Mouse (Mus musculus) heart, postnatal 0 days (tissue): ENCODE data around the gene Eef2kmt. TPM values are rescaled to one million over a fixed set of nuclear protein-coding genes. Genes with fewer than 3 reads are reported as not detected.

Experiments used
- ATAC-seq: fragments of 200-750 bp; cut with Nextera tagmentation; 2 replicates; pipeline ENCODE4 v1.8.0; 2017; ENCODE audit warnings: low read depth, moderate number of reproducible peaks, moderate library complexity; ENCODE audit not compliant: insufficient read depth
- DNase-seq: peaks from one replicate; pipeline ENCODE4 v3.0.0-alpha.2; 2016; ENCODE audit warnings: low spot score
- H3K27ac ChIP-seq: fragments of 300-500 bp; sonication (generic); 2 replicates; pipeline ENCODE4 v1.5.1; 2014; ENCODE audit warnings: low read depth, mild to moderate bottlenecking
- H3K27me3 ChIP-seq: fragments of 300-500 bp; sonication (generic); 2 replicates; pipeline ENCODE4 v1.6.1; 2014; ENCODE audit warnings: low read length, mixed read lengths; ENCODE audit not compliant: control insufficient read depth, insufficient read depth
- H3K36me3 ChIP-seq: fragments of 300-500 bp; sonication (generic); replicated peaks from 2 replicates; pipeline ENCODE4 v1.6.1; 2014; ENCODE audit warnings: low read length, mixed read lengths; ENCODE audit not compliant: control insufficient read depth, insufficient read depth
- H3K4me1 ChIP-seq: fragments of 300-500 bp; sonication (generic); 2 replicates; pipeline ENCODE4 v1.6.1; 2014; ENCODE audit warnings: antibody characterized with exemption; ENCODE audit not compliant: control insufficient read depth, insufficient read depth
- H3K4me2 ChIP-seq: fragments of 300-500 bp; sonication (generic); 2 replicates; pipeline ENCODE4 v1.6.1; 2014; ENCODE audit warnings: low read depth, mild to moderate bottlenecking, low read length, moderate library complexity
- H3K4me3 ChIP-seq: fragments of 300-500 bp; sonication (generic); 2 replicates; pipeline ENCODE4 v1.5.1; 2014; ENCODE audit warnings: low read depth, low read length
- H3K9ac ChIP-seq: fragments of 300-500 bp; sonication (generic); replicated peaks from 2 replicates; pipeline ENCODE4 v1.6.1; 2014; ENCODE audit warnings: low read depth, low read length, mixed read lengths
- H3K9me3 ChIP-seq: fragments of 300-500 bp; sonication (generic); replicated peaks from 2 replicates; pipeline ENCODE4 v1.6.1; 2016; ENCODE audit warnings: low read length; ENCODE audit not compliant: control insufficient read depth
- CTCF ChIP-seq: IDR thresholded peaks from 2 replicates; pipeline ENCODE4 v1.5.1; 2016; ENCODE audit warnings: antibody characterized with exemption, control low read depth, low read depth
- EP300 ChIP-seq: IDR thresholded peaks from 2 replicates; pipeline ENCODE4 v1.6.1; 2016; ENCODE audit warnings: antibody characterized with exemption, low read depth
- WGBS: fragments of 180-500 bp; shearing (Covaris S2); extraction: QIAGEN DNeasy Blood & Tissue Kit; methylation state at CpG from one replicate; pipeline ENCODE4 v1.1.7; 2014; 5-methylcytosine and 5-hydroxymethylcytosine counted together
- polyA plus RNA-seq: library from polyadenylated mRNA; unstranded; fragments of >200 nt; fragmentation: Nextera tagmentation; extraction: Ambion mirVana; gene quantifications from 2 replicates; pipeline ENCODE4 v1.2.1, GENCODE M21; 2015
- total RNA-seq: library from RNA; depleted of rRNA; stranded (reverse); fragments of >200 nt; gene quantifications from 2 replicates; pipeline ENCODE4 v1.2.3, GENCODE M21; 2014; ENCODE audit warnings: low replicate concordance

Gene Eef2kmt
- total and polyA plus RNA-seq, 2 experiments from 2014 or later = 23.3 to 26.4 TPM

DNA sequence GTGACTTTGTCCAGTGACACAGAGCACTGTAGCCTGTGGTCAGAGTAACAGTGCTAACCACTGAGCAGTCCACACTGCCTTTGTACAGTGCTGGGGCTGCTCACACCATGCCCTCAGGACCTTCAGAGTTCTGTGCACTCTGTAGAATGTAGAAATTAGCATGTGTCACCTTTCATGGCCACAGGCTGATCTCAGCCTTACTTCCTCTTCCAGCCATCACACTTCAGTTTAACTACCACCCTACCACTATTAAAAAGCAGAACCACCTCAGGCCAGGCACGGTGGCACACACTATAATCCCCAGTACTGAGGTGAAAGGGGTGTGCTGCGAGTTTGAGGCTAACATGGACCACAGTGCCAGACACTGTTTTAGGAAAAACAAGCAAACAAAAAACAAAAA, 45.4 kb downstream of the Eef2kmt start:
- Histone ChIP-seq H3K9ac (no peak overlapping the region), H3K4me3 (no peak overlapping the region), H3K36me3 (no peaks in the 10 kb centered on the region), H3K4me1 (no peaks in the 10 kb centered on the region), H3K27me3 (no peaks in the 10 kb centered on the region), H3K9me3 (no peaks in the 10 kb centered on the region), H3K4me2 (no peak overlapping the region), H3K27ac (no peak overlapping the region)
- ATAC-seq (no peak), DNase-seq (no peak)
- TF ChIP-seq EP300 = no peak
- TF ChIP-seq CTCF = no peak
- 80% methylated on average over 2 of the region's 2 CpGs for WGBS

DNA sequence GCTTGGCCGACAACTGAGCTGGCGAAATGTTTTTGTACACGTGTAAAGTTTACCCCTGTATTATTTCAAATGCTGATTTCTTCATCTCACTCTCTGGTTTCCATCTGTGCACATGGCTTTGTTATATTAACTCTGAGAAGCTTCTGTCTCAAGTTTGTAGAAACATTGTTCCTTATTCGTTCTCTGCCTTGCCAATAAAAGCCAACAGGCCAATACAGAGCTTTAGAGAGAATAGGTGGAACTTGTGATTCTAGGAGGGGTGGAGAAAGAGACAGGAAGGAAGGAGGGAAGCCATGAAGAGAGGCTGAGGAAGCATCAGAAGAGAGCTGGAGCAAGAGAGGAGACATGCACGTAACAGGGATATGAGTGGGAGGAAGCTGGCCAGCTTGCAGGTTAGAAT, 49.7 kb downstream of the Eef2kmt start:
- H3K4me1 ChIP-seq = peaks cover 4% of the 10 kb centered on the region
- H3K27ac ChIP-seq = no peak overlapping the region
- H3K4me3 ChIP-seq = no peak overlapping the region
- 52% methylated on average over 5 of the region's 5 CpGs for whole genome bisulfite sequencing
- ATAC-seq (no peak), DNase-seq (no peak)
- H3K27me3 ChIP-seq = no peaks in the 10 kb centered on the region
- H3K9ac ChIP-seq = no peak overlapping the region
- no peak overlapping the region for H3K4me2 ChIP-seq
- TF ChIP-seq CTCF = no peak
- TF ChIP-seq EP300 = no peak
- no peaks in the 10 kb centered on the region for H3K9me3 ChIP-seq
- H3K36me3 ChIP-seq = 0 out of 2 replicates have a peak, but pooled peaks cover 3% of the 10 kb centered on the region

DNA sequence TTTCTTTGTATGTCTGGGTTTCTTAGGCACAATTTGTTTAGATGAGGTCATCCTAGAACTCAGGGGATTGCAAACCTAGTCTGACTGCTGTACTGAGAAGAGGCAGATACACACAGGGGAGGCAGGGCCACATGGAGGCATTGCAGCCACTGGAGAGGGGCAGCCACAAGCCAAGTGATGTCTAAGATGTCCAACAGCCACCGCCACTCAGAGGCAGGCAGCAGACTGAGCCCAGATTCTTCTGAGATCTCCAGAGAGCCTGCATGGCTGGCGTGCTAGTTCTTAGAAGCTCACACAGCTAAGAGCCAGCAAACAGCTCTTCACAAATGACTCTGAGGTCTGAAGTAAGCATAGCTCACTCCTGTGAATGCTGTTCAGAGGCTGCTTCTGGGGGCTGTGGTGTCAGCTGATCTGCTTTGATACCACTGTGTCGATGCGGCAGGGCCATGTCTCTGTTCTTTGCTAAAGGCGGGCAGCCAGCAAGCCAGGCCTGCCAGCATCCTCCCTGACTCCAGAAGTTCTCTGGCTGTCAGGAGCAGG, 50.3 kb downstream of the Eef2kmt start:
- Histone ChIP-seq H3K4me2 (no peak overlapping the region), H3K9me3 (no peaks in the 10 kb centered on the region), H3K27me3 (no peaks in the 10 kb centered on the region), H3K4me1 (peaks cover 4% of the 10 kb centered on the region), H3K4me3 (no peak overlapping the region), H3K9ac (no peak overlapping the region), H3K36me3 (peaks cover 9% of the 10 kb centered on the region; the same call in 1 of the 2 replicates), H3K27ac (no peak overlapping the region)
- WGBS = 57% methylated on average over 5 of the region's 5 CpGs
- DNase-seq (no peak), ATAC-seq (no peak)
- TF ChIP-seq EP300 = no peak
- no peak for TF ChIP-seq CTCF

DNA sequence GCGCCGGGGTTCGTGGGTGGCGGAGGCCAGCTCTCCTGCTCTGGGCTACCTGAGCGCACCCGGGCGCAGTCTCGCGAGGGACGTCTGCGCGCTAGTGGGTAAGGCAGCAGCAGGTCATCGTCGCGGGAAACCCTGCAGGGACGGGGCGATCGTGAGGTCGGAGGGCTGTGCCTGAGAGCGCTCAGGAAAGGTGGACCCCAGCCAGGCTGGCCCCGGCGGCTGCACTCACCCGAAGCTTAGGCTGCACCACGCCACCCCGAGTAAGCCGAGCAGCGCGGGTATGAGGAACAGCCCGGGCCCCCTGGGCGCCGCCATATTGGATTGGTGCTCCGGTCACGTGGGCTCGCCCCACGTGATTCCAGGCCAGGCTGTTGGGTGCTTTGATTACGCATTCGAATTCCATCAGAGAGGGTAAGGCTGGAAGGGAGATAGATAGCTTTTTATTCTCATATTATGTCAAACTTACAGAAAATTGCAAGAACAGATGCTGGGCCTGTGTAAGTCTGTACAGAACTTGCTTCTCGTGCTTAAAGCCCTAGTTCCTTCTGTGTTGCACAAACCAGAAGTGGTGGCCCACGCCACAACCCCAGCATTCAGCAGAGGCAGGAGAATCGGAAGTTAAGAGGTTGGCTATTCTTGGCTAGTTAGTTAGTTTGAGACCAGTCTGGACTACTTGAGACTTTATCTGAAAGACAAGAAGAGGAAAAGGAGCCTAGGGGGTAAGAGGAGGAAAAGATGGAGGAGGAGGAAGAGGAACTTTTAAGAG, 51.9 kb downstream of the Eef2kmt start, which contains the start of gene Nagpa:
Gene Nagpa, minus strand, starts transcription at position 345 of the 766 bp plus-strand sequence.
- Histone ChIP-seq H3K27ac (peak within 1 kb of the TSS; percentile 28; the same call in 1 of the 2 replicates), H3K36me3 (peaks cover 24% of the 10 kb centered on the region; the same call in 1 of the 2 replicates), H3K9me3 (no peaks in the 10 kb centered on the region), H3K9ac (peak within 1 kb of the TSS; percentile 65), H3K4me1 (peaks cover 4% of the 10 kb centered on the region), H3K4me2 (peak within 1 kb of the TSS; percentile 100), H3K4me3 (peak within 1 kb of the TSS; percentile 82), H3K27me3 (no peaks in the 10 kb centered on the region)
- peak; percentile 90 for ATAC-seq
- no peak for TF ChIP-seq EP300
- TF ChIP-seq CTCF = no peak
- peak; percentile 76 for DNase-seq
- 2% methylated on average over 40 of the region's 40 CpGs for WGBS

DNA sequence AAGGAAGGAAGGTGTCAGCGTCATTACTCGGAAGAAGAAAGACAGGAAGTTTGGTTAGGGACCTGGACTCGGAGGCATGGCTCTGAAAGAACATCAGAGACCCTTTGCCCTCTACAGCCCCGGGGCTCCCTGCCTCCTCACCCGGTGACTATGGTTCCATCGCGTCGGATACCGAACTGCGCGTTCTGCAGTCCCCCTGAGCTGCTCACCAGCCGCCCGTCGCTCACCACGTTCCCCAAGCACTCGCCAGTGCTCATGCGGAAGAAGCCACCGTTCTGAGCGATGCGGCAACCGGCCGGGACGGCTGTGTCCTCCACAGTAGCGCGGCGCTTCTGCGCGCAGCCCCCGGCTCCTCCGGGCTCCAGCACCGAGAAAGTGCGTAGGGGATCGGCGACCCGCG, 52.6 kb downstream of the Eef2kmt start:
- DNase-seq = no peak
- H3K9ac ChIP-seq = peak overlapping the region; percentile 65
- H3K4me1 ChIP-seq = peaks cover 4% of the 10 kb centered on the region
- peak overlapping the region; percentile 28; the same call in 1 of the 2 replicates for H3K27ac ChIP-seq
- H3K36me3 ChIP-seq = peaks cover 30% of the 10 kb centered on the region; the same call in 1 of the 2 replicates
- peak overlapping the region; percentile 82 for H3K4me3 ChIP-seq
- 1% methylated on average over 36 of the region's 36 CpGs for WGBS
- no peak for TF ChIP-seq CTCF
- TF ChIP-seq EP300 = no peak
- ATAC-seq = peak; percentile 34; the same call in 1 of the 2 replicates
- no peaks in the 10 kb centered on the region for H3K9me3 ChIP-seq
- H3K4me2 ChIP-seq = peak overlapping the region; percentile 100
- H3K27me3 ChIP-seq = no peaks in the 10 kb centered on the region
